Mouse (Mus musculus) ovary, postnatal 14 days (tissue): ENCODE measurements around the gene Dnah9.

ENCODE experiments used
- DNase-seq: peaks from one replicate; pipeline ENCODE4 v3.0.0; 2022; ENCODE audit warnings: low spot score

Dnah9 gene

GRCm38 (mm10) chr11:65794428-65795219, 373.7 kb downstream of the Dnah9 start:
- DNase-seq: no peak

- DNase-seq: peak; percentile 87
Observed at GRCm38 (mm10) chr11:65788154-65788553, 380.2 kb downstream of the Dnah9 start, which contains the start of gene Map2k4. Gene Map2k4 (minus strand): TSS chr11:65788297.

DNA sequence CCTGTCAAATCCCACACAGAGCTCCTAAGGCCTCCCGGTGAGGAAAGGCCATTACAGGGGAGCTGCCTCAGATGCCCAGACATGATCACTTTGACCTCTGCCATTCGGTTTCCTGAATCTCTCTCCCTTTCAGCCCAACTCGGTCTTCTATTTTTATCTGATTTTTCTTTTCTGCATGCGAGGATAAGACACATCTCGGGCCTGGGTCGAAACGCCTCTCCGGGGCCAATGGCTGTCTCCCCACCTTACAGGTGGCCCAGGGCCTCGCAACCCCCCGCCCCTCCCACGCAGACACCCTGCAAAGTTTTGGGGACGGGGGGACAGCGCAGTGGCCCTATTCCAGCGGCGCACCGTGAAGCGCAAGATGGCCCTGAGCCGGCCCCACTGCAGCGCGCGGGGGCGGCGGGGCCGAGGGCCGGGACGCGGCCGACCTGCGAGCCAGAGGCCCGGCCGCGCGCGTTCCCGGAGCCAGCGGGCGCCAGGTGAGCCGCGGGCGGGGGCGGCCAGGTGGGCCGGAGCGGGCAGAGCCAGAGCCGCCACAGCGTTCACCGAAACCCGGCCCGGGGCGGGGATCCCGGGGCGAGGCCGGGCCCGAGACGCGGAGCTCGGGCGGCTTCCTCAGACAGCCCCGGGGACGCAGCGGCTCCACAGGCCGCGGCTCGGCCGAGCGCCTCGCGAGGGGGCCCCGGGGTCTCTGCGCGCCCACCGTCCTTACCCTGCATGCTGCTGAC, 380.8 kb downstream of the Dnah9 start:
- DNase-seq: peak; percentile 51

DNA sequence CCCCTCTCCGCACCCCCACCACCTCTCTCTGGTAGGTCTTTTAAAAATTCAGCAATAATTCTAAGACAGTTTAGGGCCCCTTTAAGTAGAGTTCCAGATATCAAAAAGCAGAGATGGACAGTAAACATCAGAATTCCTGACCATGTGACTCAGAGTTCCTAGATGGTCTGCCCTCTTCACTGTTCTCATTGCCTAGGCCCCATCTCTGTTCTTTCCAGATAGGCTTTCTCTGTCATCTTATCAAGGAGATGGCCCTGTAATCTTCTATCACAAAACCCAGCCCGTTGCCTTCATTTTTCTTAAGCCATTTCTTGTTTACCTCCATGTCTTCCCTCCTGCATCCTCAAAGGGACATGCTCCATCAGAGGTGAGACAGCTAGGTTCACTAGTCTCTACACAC, 382.2 kb downstream of the Dnah9 start:
- no peak for DNase-seq

- DNase-seq: no peak
Observed at GRCm38 (mm10) chr11:65781596-65781995, 386.8 kb downstream of the Dnah9 start.
